Mouse (Mus musculus) splenic B cell, adult 2 months (primary cell): ENCODE data around the gene Tmem269.

Experiments
- DNase-seq: peaks from one replicate; pipeline ENCODE4 v3.0.0-alpha.2; 2011; ENCODE audit warnings: low read depth, low spot score
- H3K27me3 ChIP-seq: 2 replicates; pipeline ENCODE4 v1.6.1; 2012; ENCODE audit warnings: mild to moderate bottlenecking, low read length, moderate library complexity, mixed read lengths; ENCODE audit not compliant: control insufficient read depth, poor library complexity, insufficient read depth, severe bottlenecking
- H3K36me3 ChIP-seq: 2 replicates; pipeline ENCODE4 v1.6.1; 2012; ENCODE audit warnings: mild to moderate bottlenecking, low read length, moderate library complexity, mixed read lengths; ENCODE audit not compliant: control insufficient read depth, poor library complexity, insufficient read depth, severe bottlenecking

Gene Tmem269

GRCm38 (mm10) chr4:119180133-119180707 is 37.8 kb downstream of the Tmem269 start:
- peak; percentile 33 for DNase-seq
- no peaks in the 10 kb centered on the region for H3K27me3 ChIP-seq

GRCm38 (mm10) chr4:119178331-119178730 is 39.7 kb downstream of the Tmem269 start:
- DNase-seq: no peak
- no peaks in the 10 kb centered on the region for H3K36me3 ChIP-seq
- H3K27me3 ChIP-seq: no peaks in the 10 kb centered on the region

More at GRCm38 (mm10) chr4:119180133-119180707, 37.8 kb downstream of the Tmem269 start:
- H3K36me3 ChIP-seq: no peaks in the 10 kb centered on the region

GRCm38 (mm10) chr4:119177702-119178101 is 40.3 kb downstream of the Tmem269 start:
- no peak for DNase-seq
- no peaks in the 10 kb centered on the region for H3K27me3 ChIP-seq
- no peaks in the 10 kb centered on the region for H3K36me3 ChIP-seq

GRCm38 (mm10) chr4:119173851-119174453 is 44.1 kb downstream of the Tmem269 start, which contains the start of gene Zfp691:
TSS of gene Zfp691 (minus strand) at chr4:119174195.
- peak; percentile 97 for DNase-seq
- H3K36me3 ChIP-seq: no peaks in the 10 kb centered on the region; the same call in 1 of the 2 replicates
- H3K27me3 ChIP-seq: no peaks in the 10 kb centered on the region

- DNase-seq: peak; percentile 29
- H3K27me3 ChIP-seq: no peaks in the 10 kb centered on the region
- H3K36me3 ChIP-seq: no peaks in the 10 kb centered on the region; the same call in 1 of the 2 replicates
These were observed 44.9 kb downstream of the Tmem269 start for GRCm38 (mm10) chr4:119172919-119173650.

- H3K27me3 ChIP-seq: no peaks in the 10 kb centered on the region
- H3K36me3 ChIP-seq: no peaks in the 10 kb centered on the region; the same call in 1 of the 2 replicates
These were observed 50.4 kb downstream of the Tmem269 start for GRCm38 (mm10) chr4:119167663-119168062.

GRCm38 (mm10) chr4:119167068-119167467 is 50.9 kb downstream of the Tmem269 start:
- Histone ChIP-seq H3K36me3 (no peaks in the 10 kb centered on the region; the same call in 1 of the 2 replicates), H3K27me3 (no peaks in the 10 kb centered on the region)
- DNase-seq: no peak

More at GRCm38 (mm10) chr4:119167663-119168062, 50.4 kb downstream of the Tmem269 start:
- DNase-seq: peak; percentile 95

GRCm38 (mm10) chr4:119165916-119166315 is 52.1 kb downstream of the Tmem269 start:
- no peak for DNase-seq

GRCm38 (mm10) chr4:119162990-119163389 is 55.0 kb downstream of the Tmem269 start:
- no peak for DNase-seq
- no peaks in the 10 kb centered on the region for H3K27me3 ChIP-seq
- no peaks in the 10 kb centered on the region for H3K36me3 ChIP-seq

More at GRCm38 (mm10) chr4:119165916-119166315, 52.1 kb downstream of the Tmem269 start:
- H3K36me3 ChIP-seq: no peaks in the 10 kb centered on the region; the same call in 1 of the 2 replicates
- no peaks in the 10 kb centered on the region for H3K27me3 ChIP-seq

GRCm38 (mm10) chr4:119161358-119161757 is 56.7 kb downstream of the Tmem269 start:
- no peaks in the 10 kb centered on the region for H3K36me3 ChIP-seq
- DNase-seq: no peak
- H3K27me3 ChIP-seq: no peaks in the 10 kb centered on the region

GRCm38 (mm10) chr4:119157891-119158290 is 60.1 kb downstream of the Tmem269 start:
- no peak for DNase-seq

GRCm38 (mm10) chr4:119157186-119157585 is 60.8 kb downstream of the Tmem269 start:
- peak; percentile 79 for DNase-seq
- H3K36me3 ChIP-seq: no peaks in the 10 kb centered on the region
- no peaks in the 10 kb centered on the region for H3K27me3 ChIP-seq

More at GRCm38 (mm10) chr4:119157891-119158290, 60.1 kb downstream of the Tmem269 start:
- H3K36me3 ChIP-seq: no peaks in the 10 kb centered on the region
- H3K27me3 ChIP-seq: no peaks in the 10 kb centered on the region
